Mouse (Mus musculus) bone marrow macrophage, adult 2 months (primary cell): ENCODE results near the gene Dyrk1a.

Experiments used
- CTCF ChIP-seq: IDR thresholded peaks from 2 replicates; pipeline ENCODE4 v1.5.1; 2012; ENCODE audit warnings: low read depth, mild to moderate bottlenecking, low read length, moderate library complexity
- POLR2A ChIP-seq: IDR thresholded peaks from 2 replicates; pipeline ENCODE4 v1.6.1; 2012; ENCODE audit warnings: mild to moderate bottlenecking, low read depth, low read length, borderline replicate concordance

DNA sequence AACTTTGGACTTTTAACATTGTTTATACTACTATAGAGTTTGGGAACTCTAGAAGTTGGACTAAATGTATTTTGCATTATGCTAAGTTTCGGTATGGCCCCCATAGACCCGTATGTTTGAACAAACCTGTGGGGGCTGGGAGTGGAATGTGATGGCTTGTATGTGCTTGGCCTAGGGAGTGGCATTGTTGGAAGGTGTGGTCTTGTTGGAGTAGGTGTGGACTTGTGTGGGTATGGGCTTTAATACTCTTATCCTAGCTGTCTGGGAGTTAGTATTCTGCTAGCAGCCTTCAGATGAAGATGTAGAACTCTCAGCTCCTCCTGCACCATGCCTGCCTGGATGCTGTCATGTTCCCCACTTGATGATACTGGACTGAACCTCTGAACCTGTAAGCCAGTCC, 72.0 kb downstream of the Dyrk1a start:
- TF ChIP-seq POLR2A (no peak), CTCF (no peak)
